Mouse (Mus musculus) heart, postnatal 0 days (tissue): Measurements from ENCODE around the gene Bcat2. TPM values are rescaled to one million over a fixed set of nuclear protein-coding genes. Genes with fewer than 3 reads are reported as not detected.

Experiments used
- ATAC-seq: fragments of 200-750 bp; cut with Nextera tagmentation; 2 replicates; pipeline ENCODE4 v1.8.0; 2017; ENCODE audit warnings: low read depth, moderate number of reproducible peaks, moderate library complexity; ENCODE audit not compliant: insufficient read depth
- DNase-seq: peaks from one replicate; pipeline ENCODE4 v3.0.0-alpha.2; 2016; ENCODE audit warnings: low spot score
- H3K27ac ChIP-seq: fragments of 300-500 bp; sonication (generic); 2 replicates; pipeline ENCODE4 v1.5.1; 2014; ENCODE audit warnings: low read depth, mild to moderate bottlenecking
- H3K27me3 ChIP-seq: fragments of 300-500 bp; sonication (generic); 2 replicates; pipeline ENCODE4 v1.6.1; 2014; ENCODE audit warnings: low read length, mixed read lengths; ENCODE audit not compliant: control insufficient read depth, insufficient read depth
- H3K36me3 ChIP-seq: fragments of 300-500 bp; sonication (generic); replicated peaks from 2 replicates; pipeline ENCODE4 v1.6.1; 2014; ENCODE audit warnings: low read length, mixed read lengths; ENCODE audit not compliant: control insufficient read depth, insufficient read depth
- H3K4me1 ChIP-seq: fragments of 300-500 bp; sonication (generic); 2 replicates; pipeline ENCODE4 v1.6.1; 2014; ENCODE audit warnings: antibody characterized with exemption; ENCODE audit not compliant: control insufficient read depth, insufficient read depth
- H3K4me2 ChIP-seq: fragments of 300-500 bp; sonication (generic); 2 replicates; pipeline ENCODE4 v1.6.1; 2014; ENCODE audit warnings: low read depth, mild to moderate bottlenecking, low read length, moderate library complexity
- H3K4me3 ChIP-seq: fragments of 300-500 bp; sonication (generic); 2 replicates; pipeline ENCODE4 v1.5.1; 2014; ENCODE audit warnings: low read depth, low read length
- H3K9ac ChIP-seq: fragments of 300-500 bp; sonication (generic); replicated peaks from 2 replicates; pipeline ENCODE4 v1.6.1; 2014; ENCODE audit warnings: low read depth, low read length, mixed read lengths
- H3K9me3 ChIP-seq: fragments of 300-500 bp; sonication (generic); replicated peaks from 2 replicates; pipeline ENCODE4 v1.6.1; 2016; ENCODE audit warnings: low read length; ENCODE audit not compliant: control insufficient read depth
- CTCF ChIP-seq: IDR thresholded peaks from 2 replicates; pipeline ENCODE4 v1.5.1; 2016; ENCODE audit warnings: antibody characterized with exemption, control low read depth, low read depth
- EP300 ChIP-seq: IDR thresholded peaks from 2 replicates; pipeline ENCODE4 v1.6.1; 2016; ENCODE audit warnings: antibody characterized with exemption, low read depth
- WGBS: fragments of 180-500 bp; shearing (Covaris S2); extraction: QIAGEN DNeasy Blood & Tissue Kit; methylation state at CpG from one replicate; pipeline ENCODE4 v1.1.7; 2014; 5-methylcytosine and 5-hydroxymethylcytosine counted together
- polyA plus RNA-seq: library from polyadenylated mRNA; unstranded; fragments of >200 nt; fragmentation: Nextera tagmentation; extraction: Ambion mirVana; gene quantifications from 2 replicates; pipeline ENCODE4 v1.2.1, GENCODE M21; 2015
- total RNA-seq: library from RNA; depleted of rRNA; stranded (reverse); fragments of >200 nt; gene quantifications from 2 replicates; pipeline ENCODE4 v1.2.3, GENCODE M21; 2014; ENCODE audit warnings: low replicate concordance

The Bcat2 gene
- total and polyA plus RNA-seq, 2 experiments from 2014 or later: 70.6 to 73.7 TPM

DNA sequence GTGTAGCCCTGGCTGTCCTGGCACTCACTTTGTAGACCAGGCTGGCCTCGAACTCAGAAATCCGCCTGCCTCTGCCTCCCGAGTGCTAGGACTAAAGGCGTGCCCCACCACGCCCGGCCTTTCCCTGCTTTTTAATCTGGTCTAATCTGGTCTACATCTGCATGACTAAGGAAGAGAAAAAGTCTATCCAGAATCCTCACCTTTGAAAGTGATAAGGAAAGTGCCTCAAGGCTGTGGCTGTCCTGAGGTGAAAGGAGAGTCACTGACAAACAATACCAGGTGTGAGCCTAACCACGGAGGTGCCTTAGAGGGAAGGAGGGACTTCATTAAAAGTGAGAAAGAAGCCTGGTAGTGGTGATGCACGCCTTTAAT, 18.5 kb upstream of the Bcat2 start:
- TF ChIP-seq CTCF: no peak
- TF ChIP-seq EP300: no peak
- Histone ChIP-seq H3K27ac (no peak overlapping the region), H3K4me1 (no peaks in the 10 kb centered on the region), H3K4me2 (no peak overlapping the region), H3K27me3 (no peaks in the 10 kb centered on the region), H3K9ac (no peak overlapping the region), H3K4me3 (no peak overlapping the region), H3K9me3 (no peaks in the 10 kb centered on the region), H3K36me3 (no peaks in the 10 kb centered on the region)
- no peak for ATAC-seq
- DNase-seq: no peak
- 79% methylated on average over 8 of the region's 8 CpGs for WGBS

DNA sequence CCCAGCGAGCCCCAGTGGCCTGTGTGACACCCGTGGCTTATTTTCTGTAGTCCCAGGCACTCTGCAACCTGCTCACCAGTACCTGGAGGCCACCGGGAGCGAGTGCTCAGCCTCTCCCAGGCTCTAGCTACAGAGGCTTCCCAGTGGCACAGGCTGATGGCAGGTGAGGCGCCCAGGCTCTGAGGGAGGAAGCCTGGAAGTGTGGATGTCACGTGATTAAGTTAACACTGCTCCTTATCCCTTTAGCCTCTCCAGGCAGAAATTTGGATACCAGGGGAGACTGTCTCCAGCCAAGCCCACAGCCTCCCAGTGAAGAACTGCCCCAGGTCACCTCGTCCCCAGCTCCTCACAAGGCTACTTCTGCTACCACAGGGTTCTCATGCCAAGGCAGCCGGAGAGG, 16.4 kb upstream of the Bcat2 start:
- no peak for DNase-seq
- Histone ChIP-seq H3K27ac (no peak overlapping the region), H3K9me3 (no peaks in the 10 kb centered on the region), H3K27me3 (no peaks in the 10 kb centered on the region), H3K4me2 (no peak overlapping the region), H3K36me3 (no peaks in the 10 kb centered on the region), H3K4me3 (no peak overlapping the region), H3K4me1 (no peaks in the 10 kb centered on the region), H3K9ac (no peak overlapping the region)
- ATAC-seq: no peak
- TF ChIP-seq EP300 (no peak), CTCF (no peak)
- WGBS: 55% methylated on average over 8 of the region's 8 CpGs

DNA sequence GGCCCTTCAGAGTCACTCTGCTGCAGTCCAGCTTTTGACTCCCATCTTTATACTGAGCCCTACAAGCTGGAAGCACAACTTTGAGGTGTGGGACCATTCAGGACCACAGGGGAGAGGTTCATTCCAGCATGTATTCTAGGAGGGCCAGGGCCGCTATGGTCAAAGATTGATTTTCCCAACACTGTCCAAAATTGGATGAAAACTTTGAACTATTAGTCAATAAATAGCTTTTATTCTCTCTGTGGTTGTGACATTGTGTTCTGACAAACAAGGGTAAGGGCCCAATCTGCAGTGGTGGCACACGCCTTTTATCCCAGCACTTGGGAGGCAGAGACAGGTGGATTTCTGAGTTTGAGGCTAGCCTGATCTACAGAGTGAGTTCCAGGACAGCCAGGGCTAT, 16.0 kb upstream of the Bcat2 start:
- DNase-seq: no peak
- TF ChIP-seq EP300: no peak
- no peak for TF ChIP-seq CTCF
- Histone ChIP-seq H3K4me2 (no peak overlapping the region), H3K4me3 (no peak overlapping the region), H3K9ac (no peak overlapping the region), H3K27me3 (no peaks in the 10 kb centered on the region), H3K4me1 (no peaks in the 10 kb centered on the region), H3K27ac (no peak overlapping the region), H3K36me3 (no peaks in the 10 kb centered on the region), H3K9me3 (no peaks in the 10 kb centered on the region)
- ATAC-seq: no peak
- WGBS: 85% methylated on average over 2 of the region's 2 CpGs

DNA sequence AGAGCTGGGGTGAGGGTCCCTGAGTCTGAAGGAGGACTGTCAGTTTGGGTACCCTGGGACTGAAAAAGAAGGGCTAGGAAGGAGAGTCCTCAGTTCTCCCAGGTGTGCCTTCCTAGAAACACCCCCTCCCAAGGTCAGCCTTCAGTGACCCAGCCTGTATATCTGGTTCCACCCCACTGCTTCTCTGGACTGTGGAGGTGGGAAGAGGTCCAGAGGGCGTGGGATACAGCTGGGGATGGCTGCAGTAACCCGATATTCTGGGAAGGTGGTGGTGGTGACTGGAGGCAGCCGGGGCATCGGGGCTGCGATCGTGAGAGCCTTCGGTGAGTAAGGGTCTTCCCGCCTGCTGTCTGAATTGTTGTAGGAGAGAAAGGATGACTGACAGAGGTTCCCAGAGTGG, 15.2 kb upstream of the Bcat2 start, which contains the start of gene Hsd17b14:
TSS of gene Hsd17b14 (plus strand) at position 150 of the 400 bp plus-strand sequence.
- Histone ChIP-seq H3K4me3 (no peak within 1 kb of the TSS), H3K4me2 (no peak within 1 kb of the TSS), H3K27ac (no peak within 1 kb of the TSS), H3K9me3 (no peaks in the 10 kb centered on the region), H3K36me3 (no peaks in the 10 kb centered on the region), H3K27me3 (no peaks in the 10 kb centered on the region), H3K9ac (no peak within 1 kb of the TSS), H3K4me1 (no peaks in the 10 kb centered on the region)
- WGBS: 51% methylated on average over 8 of the region's 8 CpGs
- DNase-seq (no peak), ATAC-seq (no peak)
- TF ChIP-seq CTCF: no peak

GRCm38 (mm10) chr7:45555787-45556186, 14.2 kb upstream of the Bcat2 start:
- ATAC-seq (peak; percentile 68; the same call in 1 of the 2 replicates), DNase-seq (peak; percentile 74)
- no peak overlapping the region for H3K9ac ChIP-seq
- no peaks in the 10 kb centered on the region for H3K4me1 ChIP-seq
- WGBS: 20% methylated on average over 8 of the region's 8 CpGs
- H3K4me3 ChIP-seq: no peak overlapping the region
- TF ChIP-seq CTCF (peak; percentile 81), EP300 (no peak)
- no peaks in the 10 kb centered on the region for H3K27me3 ChIP-seq
- no peak overlapping the region for H3K27ac ChIP-seq
- H3K9me3 ChIP-seq: no peaks in the 10 kb centered on the region
- H3K36me3 ChIP-seq: no peaks in the 10 kb centered on the region
- H3K4me2 ChIP-seq: no peak overlapping the region

GRCm38 (mm10) chr7:45558907-45559306, 11.0 kb upstream of the Bcat2 start:
- ATAC-seq (no peak), DNase-seq (no peak)
- H3K36me3 ChIP-seq: no peaks in the 10 kb centered on the region
- TF ChIP-seq CTCF: no peak
- no peak for TF ChIP-seq EP300
- H3K27me3 ChIP-seq: no peaks in the 10 kb centered on the region
- H3K27ac ChIP-seq: no peak overlapping the region
- H3K9ac ChIP-seq: no peak overlapping the region
- H3K4me3 ChIP-seq: no peak overlapping the region
- 45% methylated on average over 6 of the region's 6 CpGs for WGBS
- no peaks in the 10 kb centered on the region for H3K9me3 ChIP-seq
- H3K4me1 ChIP-seq: no peaks in the 10 kb centered on the region
- H3K4me2 ChIP-seq: no peak overlapping the region
